Mouse (Mus musculus) thymus, adult 2 months (tissue): Measurements from ENCODE around the gene Mindy1.

ENCODE experiments used
- CTCF ChIP-seq: fragments of 200-500 bp; IDR thresholded peaks from 2 replicates; pipeline ENCODE4 v1.5.1; 2012; ENCODE audit warnings: mild to moderate bottlenecking, control low read depth, low read length, moderate library complexity, borderline replicate concordance; ENCODE audit not compliant: control insufficient read depth, poor library complexity, insufficient read depth; ENCODE audit errors: extremely low read depth
- POLR2A ChIP-seq: fragments of 200-500 bp; IDR thresholded peaks from 2 replicates; pipeline ENCODE4 v1.6.1; 2012; ENCODE audit warnings: mild to moderate bottlenecking, low read length, control low read depth, moderate library complexity; ENCODE audit not compliant: control insufficient read depth, poor library complexity, insufficient read depth; ENCODE audit errors: extremely low read depth

GRCm38 (mm10) chr3:95256931-95257330 lies 24.2 kb upstream of the Mindy1 start:
- TF ChIP-seq POLR2A = no peak
- TF ChIP-seq CTCF = no peak
